Mouse (Mus musculus): Measurements from ENCODE around the gene Susd5. TPM values are rescaled to one million over a fixed set of nuclear protein-coding genes. Genes with fewer than 3 reads are reported as not detected.
"Not testable (repeated sequence)": the region's sequence is repeated elsewhere in the genome, so short reads cannot be mapped to it uniquely, and the experiment has no call there.

Susd5 gene
- polyA plus RNA-seq, 1 experiment, result 2.3 TPM

DNA sequence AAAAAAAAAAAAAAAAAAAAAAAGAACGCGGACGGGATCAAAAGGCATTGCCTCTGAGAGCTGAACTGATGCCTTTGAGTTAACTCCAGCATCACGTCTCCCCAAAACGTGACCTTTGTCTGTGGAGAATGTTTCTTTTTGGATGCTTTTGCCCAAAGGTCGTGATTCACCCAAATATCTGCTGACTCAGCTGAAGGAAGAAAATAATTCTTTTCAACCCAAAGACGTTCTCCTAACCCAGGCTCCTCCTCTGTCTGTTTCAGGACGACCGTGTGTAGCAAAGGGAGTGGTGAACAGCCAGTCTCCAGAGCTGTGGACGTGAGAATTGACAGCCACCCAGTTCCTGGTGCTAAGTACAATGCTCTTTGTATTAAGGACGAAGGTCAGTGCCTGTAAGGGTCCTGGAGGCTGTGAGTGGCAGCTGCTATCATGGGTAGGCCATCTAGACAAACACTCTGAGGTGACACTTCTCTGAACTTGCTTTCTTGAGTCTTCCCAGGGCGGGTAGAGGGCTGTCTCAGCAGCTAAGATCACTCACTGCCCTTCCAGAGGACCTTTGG, 11.6 kb downstream of the Susd5 start:
- Histone ChIP-seq H3K27me3 (ENCODE audit: control insufficient read depth, insufficient read depth, low read length) (no peaks in the 10 kb centered on the region), H3K4me3 (ENCODE audit: control insufficient read depth, low read depth, low read length) (no peak overlapping the region), H3K4me1 (ENCODE audit: control insufficient read depth, insufficient read depth, low read length) (peaks cover 2% of the 10 kb centered on the region; the same call in 1 of the 2 replicates), H3K27ac (ENCODE audit: control insufficient read depth, insufficient read depth, low read depth, low read length) (no peak overlapping the region), H3K36me3 (ENCODE audit: control insufficient read depth, insufficient read depth, low read length) (no peaks in the 10 kb centered on the region)
- TF ChIP-seq CTCF (IDR thresholded peaks at IDR 0.05; ENCODE audit: control insufficient read depth, insufficient read depth, insufficient replicate concordance, low read depth, low read length) (no peak), POLR2A (IDR thresholded peaks at IDR 0.05; ENCODE audit: control insufficient read depth, low read depth, low read length) (no peak)

- H3K27me3 ChIP-seq (ENCODE audit: control insufficient read depth, insufficient read depth, low read length), result no peaks in the 10 kb centered on the region
- H3K27ac ChIP-seq (ENCODE audit: control insufficient read depth, insufficient read depth, low read depth, low read length), result no peak overlapping the region
- TF ChIP-seq POLR2A (IDR thresholded peaks at IDR 0.05; ENCODE audit: control insufficient read depth, low read depth, low read length) (no peak), CTCF (IDR thresholded peaks at IDR 0.05; ENCODE audit: control insufficient read depth, insufficient read depth, insufficient replicate concordance, low read depth, low read length) (no peak)
- no peak overlapping the region for H3K4me3 ChIP-seq (ENCODE audit: control insufficient read depth, low read depth, low read length)
- no peaks in the 10 kb centered on the region for H3K36me3 ChIP-seq (ENCODE audit: control insufficient read depth, insufficient read depth, low read length)
- peaks cover 3% of the 10 kb centered on the region; the same call in 1 of the 2 replicates for H3K4me1 ChIP-seq (ENCODE audit: control insufficient read depth, insufficient read depth, low read length)
Observed at GRCm38 (mm10) chr9:114069372-114069771, 12.4 kb downstream of the Susd5 start.

GRCm38 (mm10) chr9:114073681-114074080, 16.7 kb downstream of the Susd5 start:
- no peak overlapping the region for H3K4me3 ChIP-seq (ENCODE audit: control insufficient read depth, low read depth, low read length)
- H3K27ac ChIP-seq (ENCODE audit: control insufficient read depth, insufficient read depth, low read depth, low read length), result no peak overlapping the region
- TF ChIP-seq POLR2A (IDR thresholded peaks at IDR 0.05; ENCODE audit: control insufficient read depth, low read depth, low read length), result no peak
- H3K36me3 ChIP-seq (ENCODE audit: control insufficient read depth, insufficient read depth, low read length), result no peaks in the 10 kb centered on the region
- no peaks in the 10 kb centered on the region for H3K27me3 ChIP-seq (ENCODE audit: control insufficient read depth, insufficient read depth, low read length)
- H3K4me1 ChIP-seq (ENCODE audit: control insufficient read depth, insufficient read depth, low read length), result peaks cover 3% of the 10 kb centered on the region; the same call in 1 of the 2 replicates

GRCm38 (mm10) chr9:114086422-114086821, 29.5 kb downstream of the Susd5 start:
- Histone ChIP-seq H3K36me3 (ENCODE audit: control insufficient read depth, insufficient read depth, low read length) (no peaks in the 10 kb centered on the region), H3K27ac (ENCODE audit: control insufficient read depth, insufficient read depth, low read depth, low read length) (no peak overlapping the region), H3K27me3 (ENCODE audit: control insufficient read depth, insufficient read depth, low read length) (no peaks in the 10 kb centered on the region), H3K4me3 (ENCODE audit: control insufficient read depth, low read depth, low read length) (no peak overlapping the region), H3K4me1 (ENCODE audit: control insufficient read depth, insufficient read depth, low read length) (no peaks in the 10 kb centered on the region)
- no peak for TF ChIP-seq POLR2A (IDR thresholded peaks at IDR 0.05; ENCODE audit: control insufficient read depth, low read depth, low read length)
- no peak for TF ChIP-seq CTCF (IDR thresholded peaks at IDR 0.05; ENCODE audit: control insufficient read depth, insufficient read depth, insufficient replicate concordance, low read depth, low read length)

DNA sequence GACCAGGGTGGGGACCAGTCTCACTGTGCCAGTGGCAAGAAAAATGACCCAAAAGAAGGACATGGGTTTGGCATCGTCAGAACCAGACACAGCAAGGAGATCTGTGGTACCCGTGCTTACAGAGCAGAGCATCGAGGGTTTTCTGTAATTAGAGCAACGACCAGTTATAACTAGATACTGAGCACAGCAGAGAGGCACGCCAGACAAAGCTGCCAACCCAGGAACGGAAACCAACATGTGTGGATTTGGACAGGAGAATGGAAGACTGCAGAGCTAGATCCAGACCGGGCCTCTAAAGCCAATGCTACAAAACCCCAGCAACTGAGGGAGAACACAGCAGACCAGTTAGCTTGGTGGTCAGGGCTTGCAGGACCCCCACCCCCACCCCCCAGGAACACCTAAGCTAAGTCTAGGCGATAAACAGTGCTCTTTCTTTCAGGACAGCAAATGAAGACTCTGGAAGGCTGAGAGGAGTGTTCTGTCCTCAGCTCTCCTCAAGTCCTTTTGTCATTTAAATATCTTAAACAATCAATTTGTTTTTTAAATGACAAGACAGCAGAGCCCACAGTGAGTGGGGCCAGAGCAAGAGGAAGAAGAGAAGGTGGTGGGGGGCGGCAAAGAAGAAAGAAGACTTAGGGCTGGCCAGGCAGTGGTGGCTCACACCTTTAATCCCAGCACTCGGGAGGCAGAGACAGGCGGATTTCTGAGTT, 30.3 kb downstream of the Susd5 start:
- H3K27ac ChIP-seq (ENCODE audit: control insufficient read depth, insufficient read depth, low read depth, low read length), result no peak overlapping the region
- H3K4me1 ChIP-seq (ENCODE audit: control insufficient read depth, insufficient read depth, low read length), result no peaks in the 10 kb centered on the region
- TF ChIP-seq CTCF (IDR thresholded peaks at IDR 0.05; ENCODE audit: control insufficient read depth, insufficient read depth, insufficient replicate concordance, low read depth, low read length) (no peak), POLR2A (IDR thresholded peaks at IDR 0.05; ENCODE audit: control insufficient read depth, low read depth, low read length) (no peak)
- no peaks in the 10 kb centered on the region for H3K36me3 ChIP-seq (ENCODE audit: control insufficient read depth, insufficient read depth, low read length)
- H3K27me3 ChIP-seq (ENCODE audit: control insufficient read depth, insufficient read depth, low read length), result no peaks in the 10 kb centered on the region
- no peak overlapping the region for H3K4me3 ChIP-seq (ENCODE audit: control insufficient read depth, low read depth, low read length)

DNA sequence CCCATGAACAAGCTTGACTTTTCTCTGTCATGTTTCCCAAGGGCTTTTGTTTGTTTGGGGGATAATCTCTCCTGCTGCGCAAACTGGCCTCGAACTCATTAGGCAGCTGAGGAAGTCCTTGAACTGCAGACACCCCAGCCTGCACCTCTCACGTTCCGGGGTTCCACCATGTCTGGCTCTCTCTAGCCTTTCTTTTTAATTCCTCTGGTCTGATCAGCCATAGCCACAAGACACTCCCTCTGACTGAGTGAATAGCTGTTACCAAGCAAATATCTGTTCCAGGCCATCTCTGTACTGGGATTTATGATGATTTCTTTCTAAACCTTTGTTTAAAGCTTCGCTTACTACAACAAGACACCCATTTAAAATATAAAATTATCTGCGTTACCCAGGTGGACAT, 31.9 kb downstream of the Susd5 start:
- not testable (repeated sequence) for H3K4me3 ChIP-seq (ENCODE audit: control insufficient read depth, low read depth, low read length)

GRCm38 (mm10) chr9:114092188-114092587, 35.2 kb downstream of the Susd5 start:
- not testable (repeated sequence) for H3K4me3 ChIP-seq (ENCODE audit: control insufficient read depth, low read depth, low read length); H3K27me3 ChIP-seq (ENCODE audit: control insufficient read depth, insufficient read depth, low read length); H3K36me3 ChIP-seq (ENCODE audit: control insufficient read depth, insufficient read depth, low read length); H3K4me1 ChIP-seq (ENCODE audit: control insufficient read depth, insufficient read depth, low read length); H3K27ac ChIP-seq (ENCODE audit: control insufficient read depth, insufficient read depth, low read depth, low read length)

More for the DNA sequence above, 31.9 kb downstream of the Susd5 start:
- not testable (repeated sequence) for H3K27me3 ChIP-seq (ENCODE audit: control insufficient read depth, insufficient read depth, low read length); H3K36me3 ChIP-seq (ENCODE audit: control insufficient read depth, insufficient read depth, low read length); H3K4me1 ChIP-seq (ENCODE audit: control insufficient read depth, insufficient read depth, low read length); H3K27ac ChIP-seq (ENCODE audit: control insufficient read depth, insufficient read depth, low read depth, low read length)

- Histone ChIP-seq H3K27ac (ENCODE audit: control insufficient read depth, insufficient read depth, low read depth, low read length) (no peak overlapping the region), H3K4me3 (ENCODE audit: control insufficient read depth, low read depth, low read length) (no peak overlapping the region), H3K27me3 (ENCODE audit: control insufficient read depth, insufficient read depth, low read length) (no peaks in the 10 kb centered on the region), H3K4me1 (ENCODE audit: control insufficient read depth, insufficient read depth, low read length) (peaks cover 12% of the 10 kb centered on the region), H3K36me3 (ENCODE audit: control insufficient read depth, insufficient read depth, low read length) (no peaks in the 10 kb centered on the region)
- no peak for TF ChIP-seq POLR2A (IDR thresholded peaks at IDR 0.05; ENCODE audit: control insufficient read depth, low read depth, low read length)
- no peak for TF ChIP-seq CTCF (IDR thresholded peaks at IDR 0.05; ENCODE audit: control insufficient read depth, insufficient read depth, insufficient replicate concordance, low read depth, low read length)
Observed at GRCm38 (mm10) chr9:114094854-114095253, 37.9 kb downstream of the Susd5 start.
